Mouse (Mus musculus) heart, embryonic 14.5 days (tissue): ENCODE measurements around the gene Gcnt3. TPM values are rescaled to one million over a fixed set of nuclear protein-coding genes. Genes with fewer than 3 reads are reported as not detected.

ENCODE experiments used
- ATAC-seq: fragments of 200-750 bp; cut with Nextera tagmentation; 2 replicates; pipeline ENCODE4 v1.8.0; 2017; ENCODE audit warnings: low read depth, moderate TSS enrichment; ENCODE audit not compliant: insufficient number of reproducible peaks, insufficient read depth, low FRiP score
- H3K27ac ChIP-seq, 2 experiments: fragments of 200-500 bp in 1 of 2; fragments of 300-500 bp in 1 of 2; sonication (generic) in 1 of 2; replicated peaks in 1 of 2; 2 replicates each; pipeline ENCODE4 v1.5.1; 2012 to 2014; ENCODE audit warnings: low read depth in 2 of 2, low read length in 2 of 2, control low read depth in 1 of 2, mild to moderate bottlenecking in 1 of 2, mixed read lengths in 1 of 2; ENCODE audit not compliant: control insufficient read depth in 1 of 2, insufficient read depth in 1 of 2
- H3K27me3 ChIP-seq: fragments of 300-500 bp; sonication (generic); 2 replicates; pipeline ENCODE4 v1.6.1; 2014; ENCODE audit warnings: mild to moderate bottlenecking, low read length, control low read depth; ENCODE audit not compliant: control insufficient read depth, insufficient read depth
- H3K36me3 ChIP-seq: fragments of 300-500 bp; sonication (generic); 2 replicates; pipeline ENCODE4 v1.6.1; 2014; ENCODE audit warnings: mild to moderate bottlenecking, control low read depth, low read length, mixed read lengths; ENCODE audit not compliant: control insufficient read depth, insufficient read depth
- H3K4me1 ChIP-seq, 2 experiments: fragments of 200-500 bp in 1 of 2; fragments of 300-500 bp in 1 of 2; sonication (generic) in 1 of 2; 2 replicates each; pipeline ENCODE4 v1.6.1; 2012 to 2014; ENCODE audit warnings: low read length in 2 of 2, control low read depth in 1 of 2, mixed read lengths in 1 of 2; ENCODE audit not compliant: control insufficient read depth in 2 of 2, insufficient read depth in 2 of 2
- H3K4me2 ChIP-seq: fragments of 300-500 bp; sonication (generic); 2 replicates; pipeline ENCODE4 v1.6.1; 2014; ENCODE audit warnings: mild to moderate bottlenecking, low read length
- H3K4me3 ChIP-seq, 2 experiments: fragments of 200-500 bp in 1 of 2; fragments of 300-500 bp in 1 of 2; sonication (generic) in 1 of 2; 2 replicates each; pipeline ENCODE4 v1.5.1; 2012 to 2014; ENCODE audit warnings: low read length in 2 of 2, mild to moderate bottlenecking in 2 of 2, control low read depth in 1 of 2, low read depth in 1 of 2, moderate library complexity in 1 of 2; ENCODE audit not compliant: control insufficient read depth in 1 of 2, insufficient read depth in 1 of 2
- H3K9ac ChIP-seq: fragments of 300-500 bp; sonication (generic); 2 replicates; pipeline ENCODE4 v1.6.1; 2014; ENCODE audit warnings: mild to moderate bottlenecking, low read length
- H3K9me3 ChIP-seq: fragments of 300-500 bp; sonication (generic); 2 replicates; pipeline ENCODE4 v1.6.1; 2016; ENCODE audit warnings: low read length, control low read depth; ENCODE audit not compliant: control insufficient read depth
- WGBS: fragments of 180-500 bp; shearing (Covaris S2); extraction: QIAGEN DNeasy Blood & Tissue Kit; methylation state at CpG from one replicate; pipeline ENCODE4 v1.1.7; 2014; 5-methylcytosine and 5-hydroxymethylcytosine counted together
- polyA plus RNA-seq: library from polyadenylated mRNA; unstranded; fragments of >200 nt; fragmentation: Nextera tagmentation; extraction: Ambion mirVana; gene quantifications from 2 replicates; pipeline ENCODE4 v1.2.1, GENCODE M21; 2014

Gcnt3 gene
- polyA plus RNA-seq, 1 experiment from 2014 or later = not detected

GRCm38 (mm10) chr9:69988706-69989302, 49.1 kb downstream of the Gcnt3 start:
- Histone ChIP-seq H3K4me1 (peaks cover 8 to 38% of the 10 kb centered on the region in 2 experiments), H3K4me3 (peak overlapping the region; percentile 94 to 98), H3K9ac (peak overlapping the region; percentile 99), H3K36me3 (peaks cover 20% of the 10 kb centered on the region; the same call in 1 of the 2 replicates), H3K4me2 (peak overlapping the region; percentile 83), H3K27ac (peak overlapping the region; percentile 77 to 98), H3K9me3 (no peaks in the 10 kb centered on the region), H3K27me3 (no peaks in the 10 kb centered on the region)
- 26% methylated on average over 16 of the region's 16 CpGs for whole genome bisulfite sequencing
- ATAC-seq = 0 out of 2 replicates have a peak, but pooled peaks have one; percentile 27

GRCm38 (mm10) chr9:69987579-69987978, 50.3 kb downstream of the Gcnt3 start:
- Histone ChIP-seq H3K4me2 (no peak overlapping the region), H3K4me1 (peaks cover 8 to 31% of the 10 kb centered on the region in 2 experiments), H3K9ac (no peak overlapping the region), H3K27ac (no peak overlapping the region), H3K27me3 (no peaks in the 10 kb centered on the region), H3K36me3 (peaks cover 17% of the 10 kb centered on the region; the same call in 1 of the 2 replicates), H3K9me3 (no peaks in the 10 kb centered on the region), H3K4me3 (no peak overlapping the region)
- 2% methylated on average over 3 of the region's 3 CpGs for WGBS
- ATAC-seq = no peak

GRCm38 (mm10) chr9:69986571-69986970, 51.3 kb downstream of the Gcnt3 start:
- Histone ChIP-seq H3K4me1 (peaks cover 2 to 21% of the 10 kb centered on the region in 2 experiments; a peak in 3 of 4 replicates), H3K36me3 (peaks cover 7% of the 10 kb centered on the region; the same call in 1 of the 2 replicates), H3K4me3 (no peak overlapping the region), H3K9ac (no peak overlapping the region), H3K27ac (no peak overlapping the region), H3K27me3 (no peaks in the 10 kb centered on the region), H3K4me2 (no peak overlapping the region), H3K9me3 (no peaks in the 10 kb centered on the region)
- WGBS = 78% methylated on average over 5 of the region's 5 CpGs
- no peak for ATAC-seq

GRCm38 (mm10) chr9:69986063-69986462, 51.8 kb downstream of the Gcnt3 start:
- no peak overlapping the region for H3K4me2 ChIP-seq
- peaks cover 3% of the 10 kb centered on the region; the same call in 1 of the 2 replicates for H3K36me3 ChIP-seq
- peaks cover 2 to 16% of the 10 kb centered on the region in 2 experiments; a peak in 3 of 4 replicates for H3K4me1 ChIP-seq
- no peak overlapping the region for H3K4me3 ChIP-seq
- 80% methylated on average over 10 of the region's 10 CpGs for WGBS
- H3K9ac ChIP-seq = no peak overlapping the region
- no peak overlapping the region for H3K27ac ChIP-seq
- H3K27me3 ChIP-seq = 0 out of 2 replicates have a peak, but pooled peaks cover 3% of the 10 kb centered on the region
- ATAC-seq = no peak
- no peaks in the 10 kb centered on the region for H3K9me3 ChIP-seq

GRCm38 (mm10) chr9:69985526-69985925, 52.4 kb downstream of the Gcnt3 start:
- no peaks in the 10 kb centered on the region for H3K9me3 ChIP-seq
- H3K4me1 ChIP-seq = peaks cover 2 to 11% of the 10 kb centered on the region in 2 experiments; a peak in 3 of 4 replicates
- ATAC-seq = no peak
- no peaks in the 10 kb centered on the region for H3K36me3 ChIP-seq
- 0 out of 2 replicates have a peak, but pooled peaks cover 4% of the 10 kb centered on the region for H3K27me3 ChIP-seq
- no peak overlapping the region for H3K27ac ChIP-seq
- 65% methylated on average over 1 of the region's 1 CpGs for WGBS
- H3K4me2 ChIP-seq = no peak overlapping the region
- H3K9ac ChIP-seq = no peak overlapping the region
- H3K4me3 ChIP-seq = no peak overlapping the region

Other genes with a start within 250 kb of the Gcnt3 start
- gene Bnip2, start 48.6 kb downstream of the Gcnt3 start, polyA plus RNA-seq = 125 and 126 TPM in 2 replicates
- 184 and 187 TPM in 2 replicates for gene Gtf2a2, start 25.5 kb downstream of the Gcnt3 start, polyA plus RNA-seq
- gene Fam81a, start 104.5 kb upstream of the Gcnt3 start, polyA plus RNA-seq = 46.6 and 51.9 TPM in 2 replicates
- gene Myo1e, start 169.3 kb upstream of the Gcnt3 start, polyA plus RNA-seq = 11.2 and 11.3 TPM in 2 replicates